Mouse (Mus musculus) activated CD4-positive, CD25-positive, alpha-beta regulatory T cell, adult 4 months (primary cell): Measurements from ENCODE around the gene Sufu. TPM values are rescaled to one million over a fixed set of nuclear protein-coding genes. Genes with fewer than 3 reads are reported as not detected.

ENCODE experiments used
- ATAC-seq: one replicate; pipeline ENCODE4 v1.8.0; 2017
- polyA plus RNA-seq, 2 experiments: library from polyadenylated mRNA; unstranded; fragments of 100-300 nt; shearing (Covaris generic); gene quantifications; one replicate each; pipeline ENCODE4 v1.2.1; 2017

The Sufu gene
- polyA plus RNA-seq, 2 experiments from 2014 or later = 9.4 to 12.2 TPM

DNA sequence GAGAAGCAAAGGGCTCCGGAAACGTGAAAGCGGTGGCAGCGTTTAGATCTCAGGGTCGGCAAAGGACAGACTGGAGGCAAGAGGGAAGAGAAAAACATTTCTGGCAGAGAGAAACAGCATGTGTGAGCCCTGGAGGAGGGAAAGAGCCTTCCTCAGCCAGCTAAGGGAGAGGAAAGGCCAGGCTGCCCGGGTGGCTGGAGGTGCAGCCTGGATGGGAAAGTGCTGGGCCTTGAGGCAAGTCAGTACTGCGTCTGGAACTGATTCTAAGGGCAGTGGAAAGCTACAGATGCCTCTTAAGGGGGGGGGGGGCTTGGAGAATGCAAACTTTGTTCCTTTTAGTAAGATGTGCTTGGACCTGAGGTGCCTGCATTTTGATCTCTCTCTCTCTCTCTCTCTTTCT is 37.0 kb downstream of the Sufu start:
- ATAC-seq = no peak

DNA sequence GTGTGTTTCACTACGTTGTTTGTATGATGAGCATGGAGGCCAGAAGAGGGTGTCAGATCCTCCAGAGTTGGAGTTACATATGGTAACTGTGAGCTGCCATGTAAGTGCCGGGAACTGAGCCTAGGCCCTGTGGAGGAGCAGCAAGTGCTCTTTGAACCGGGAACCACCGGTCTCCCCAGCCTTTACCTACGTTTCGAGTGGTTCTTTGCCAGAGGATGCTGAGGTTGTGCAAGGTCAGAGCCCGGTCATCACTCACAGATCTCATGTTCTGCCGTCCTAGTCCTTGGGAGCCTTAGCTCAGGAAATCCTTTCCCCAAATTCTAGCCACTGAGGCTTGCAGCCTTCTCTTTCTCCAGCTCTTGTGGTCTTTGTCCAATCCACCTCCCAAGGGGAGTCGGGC is 37.5 kb downstream of the Sufu start:
- no peak for ATAC-seq

- no peak for ATAC-seq
Measured at GRCm38 (mm10) chr19:46434591-46434990, 37.9 kb downstream of the Sufu start.

GRCm38 (mm10) chr19:46435492-46435891 is 38.8 kb downstream of the Sufu start:
- ATAC-seq = no peak

GRCm38 (mm10) chr19:46443509-46443908 is 46.8 kb downstream of the Sufu start:
- no peak for ATAC-seq

- no peak for ATAC-seq
Measured at GRCm38 (mm10) chr19:46444209-46444608, 47.5 kb downstream of the Sufu start.

- ATAC-seq = no peak
Measured at GRCm38 (mm10) chr19:46445641-46446040, 48.9 kb downstream of the Sufu start.

- ATAC-seq = no peak
Measured at GRCm38 (mm10) chr19:46446436-46447020, 49.8 kb downstream of the Sufu start.

DNA sequence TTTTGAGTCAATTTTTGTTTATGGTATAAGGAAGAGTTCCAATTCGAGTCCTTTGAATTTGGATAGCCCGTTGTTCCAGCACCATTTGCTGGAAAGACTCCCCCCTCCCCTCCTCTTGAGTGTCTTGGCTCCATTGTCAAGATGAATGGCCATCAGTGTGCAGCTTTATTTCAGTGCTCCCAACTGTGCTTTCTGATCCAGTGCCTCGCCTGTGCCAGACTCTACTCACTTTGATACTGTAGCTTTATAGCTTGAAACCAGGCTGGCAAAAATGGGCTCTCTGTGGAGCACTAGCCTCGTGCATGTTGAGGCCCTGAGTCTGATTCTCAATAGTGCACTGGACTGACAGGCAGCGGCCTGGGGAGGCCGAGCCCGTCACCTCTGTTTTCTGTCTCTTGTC is 50.4 kb downstream of the Sufu start:
- ATAC-seq = no peak

DNA sequence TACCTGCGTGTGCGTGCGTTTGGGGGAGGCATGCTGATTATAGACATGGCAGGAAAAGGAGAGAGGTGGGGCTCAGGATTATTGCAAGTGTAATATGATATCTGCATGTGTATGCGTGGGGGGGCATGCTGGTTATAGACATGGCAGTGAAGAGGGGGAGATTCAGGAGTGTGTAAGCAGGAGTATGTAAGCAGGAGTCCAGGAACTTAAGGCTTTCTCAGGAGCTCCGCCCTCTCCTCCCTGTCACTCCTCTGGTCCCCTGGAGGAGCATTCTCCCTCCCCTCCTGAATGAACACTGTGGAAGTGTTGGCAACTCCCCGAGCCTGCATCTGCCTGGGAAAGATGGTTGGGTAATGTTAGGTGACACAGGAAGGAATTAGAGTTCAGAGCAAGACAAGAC is 51.2 kb downstream of the Sufu start:
- no peak for ATAC-seq

DNA sequence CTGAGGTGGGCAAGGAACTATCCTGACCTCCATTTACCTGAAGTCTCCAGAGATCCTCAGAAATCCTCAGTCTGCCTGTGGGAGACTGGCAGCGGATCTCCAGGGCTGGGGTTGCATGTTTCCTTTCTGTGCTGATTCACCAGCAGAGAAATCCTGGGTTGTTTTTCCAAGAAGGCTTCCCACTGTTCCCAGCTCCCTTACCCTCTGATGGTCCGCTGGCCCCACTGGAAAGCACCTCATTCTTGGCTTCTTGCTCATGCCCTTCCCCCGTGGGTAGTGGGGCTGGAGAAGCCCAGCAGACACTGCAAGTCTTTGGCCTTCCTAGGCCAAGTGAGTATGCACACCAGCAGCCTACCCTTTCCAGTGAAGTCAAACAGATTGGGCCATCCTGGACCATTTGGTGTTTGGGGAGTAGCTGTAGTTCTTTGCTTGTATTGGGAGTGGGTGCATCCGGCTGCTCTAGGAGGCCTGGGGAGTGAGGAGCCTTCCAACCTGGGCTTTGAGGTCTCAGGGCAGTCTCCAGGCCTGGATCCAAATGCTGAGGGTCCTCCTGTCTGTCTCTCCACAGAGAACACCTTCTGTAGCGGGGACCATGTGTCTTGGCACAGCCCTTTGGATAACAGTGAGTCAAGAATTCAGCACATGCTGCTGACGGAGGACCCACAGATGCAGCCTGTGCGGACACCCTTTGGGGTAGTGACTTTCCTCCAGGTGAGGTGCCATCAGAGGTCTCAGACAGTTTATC is 52.7 kb downstream of the Sufu start:
- ATAC-seq = no peak

GRCm38 (mm10) chr19:46452052-46452827 is 55.5 kb downstream of the Sufu start:
- no peak for ATAC-seq

DNA sequence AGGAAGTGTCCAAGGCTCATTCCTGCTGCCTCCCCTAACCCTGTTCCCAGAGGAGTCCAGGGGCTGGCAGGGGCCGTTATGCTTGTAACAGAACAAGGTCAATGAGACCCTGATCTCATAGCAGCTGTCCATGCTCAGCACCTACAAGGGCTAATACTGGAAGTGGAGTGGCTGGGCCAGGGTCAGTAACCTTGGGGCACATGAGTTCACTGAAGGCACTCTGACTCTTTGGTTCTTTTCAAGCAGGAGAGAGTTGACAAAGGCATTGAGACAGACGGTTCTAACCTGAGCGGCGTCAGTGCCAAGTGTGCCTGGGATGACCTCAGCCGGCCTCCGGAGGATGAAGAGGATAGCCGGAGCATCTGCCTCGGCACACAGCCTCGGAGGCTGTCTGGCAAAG is 56.2 kb downstream of the Sufu start:
- ATAC-seq = no peak

- ATAC-seq = no peak
Measured at GRCm38 (mm10) chr19:46454126-46454880, 57.6 kb downstream of the Sufu start.

- no peak for ATAC-seq
Measured at GRCm38 (mm10) chr19:46455032-46455431, 58.3 kb downstream of the Sufu start.

DNA sequence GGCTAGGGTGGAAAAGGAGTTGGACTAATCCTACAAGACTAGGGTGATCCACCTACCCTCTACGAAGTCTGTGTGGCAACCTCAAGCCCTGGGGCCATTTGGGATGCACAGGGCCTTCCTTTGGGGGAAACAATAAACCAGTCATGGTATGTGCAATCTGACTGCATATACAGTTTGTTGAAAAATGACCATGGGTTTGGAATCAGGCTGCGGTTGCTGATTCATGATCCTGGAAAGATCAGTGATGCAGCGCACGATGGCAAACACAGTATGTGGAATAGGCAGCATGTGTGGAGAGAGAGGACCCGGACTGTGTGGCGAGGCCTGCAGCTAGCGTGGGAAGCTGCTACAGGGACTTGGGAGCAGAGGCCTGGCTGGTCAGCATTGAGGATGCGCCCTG is 58.9 kb downstream of the Sufu start:
- ATAC-seq = no peak

GRCm38 (mm10) chr19:46456018-46456735 is 59.5 kb downstream of the Sufu start:
- ATAC-seq = no peak

DNA sequence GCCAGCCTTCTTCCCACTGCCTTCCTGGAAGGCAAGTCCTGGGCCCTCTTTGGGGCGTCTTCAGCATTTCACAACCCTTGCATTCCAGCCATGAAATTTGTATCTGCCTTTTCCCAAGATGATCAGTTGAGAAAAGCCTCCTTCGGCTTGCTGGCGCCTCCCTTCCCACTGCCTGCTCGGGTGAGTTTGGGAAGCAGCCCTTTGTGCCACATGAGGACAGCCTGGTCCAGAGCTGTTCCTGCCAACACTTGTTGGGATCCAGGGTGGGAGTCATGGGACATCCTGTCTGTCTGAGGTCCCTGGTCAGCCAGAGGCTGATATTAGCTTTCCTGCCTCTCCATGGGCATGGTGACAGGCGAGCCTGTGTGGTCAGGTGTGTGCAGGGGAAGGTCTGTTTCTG is 61.1 kb downstream of the Sufu start:
- ATAC-seq = no peak

DNA sequence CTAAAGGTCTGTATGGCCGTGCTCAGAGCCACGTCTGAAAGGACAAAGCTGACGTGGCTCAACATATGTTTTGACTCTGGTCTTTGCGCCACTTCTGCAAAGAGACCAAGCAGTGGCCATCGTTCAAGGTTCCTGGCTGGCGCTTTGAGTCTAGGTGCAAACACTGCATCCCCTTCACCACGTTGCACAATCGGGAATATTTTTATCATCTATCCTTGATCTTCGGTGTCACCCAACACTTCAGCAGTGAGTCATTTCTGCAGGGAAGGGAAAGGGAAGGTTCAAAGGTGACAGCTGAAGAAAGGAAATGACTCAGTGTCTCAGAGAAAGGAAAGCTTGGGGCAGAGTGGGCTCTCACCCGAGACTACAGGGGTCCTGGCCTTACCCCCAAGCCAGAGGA is 62.6 kb downstream of the Sufu start:
- no peak for ATAC-seq

- no peak for ATAC-seq
Measured at GRCm38 (mm10) chr19:46459889-46460288, 63.2 kb downstream of the Sufu start.

DNA sequence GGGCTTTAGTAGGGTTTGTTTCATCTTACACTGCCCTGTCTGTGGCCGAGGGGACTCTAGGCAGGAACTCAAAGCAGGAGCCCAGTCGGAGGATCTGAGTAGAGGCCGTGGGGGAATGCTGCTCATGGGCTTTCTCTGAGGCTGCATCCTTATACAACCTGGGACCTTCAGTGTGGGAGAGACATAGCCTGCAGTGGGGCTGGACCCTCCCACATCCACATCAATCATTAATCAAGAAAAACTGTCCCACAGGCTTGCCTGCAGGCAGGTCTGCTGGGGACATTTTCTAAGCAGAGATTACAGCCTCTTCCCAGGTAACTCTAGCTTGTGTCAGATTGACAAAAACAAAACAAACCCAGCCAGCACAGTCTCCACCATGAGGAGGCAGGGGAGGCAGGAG is 65.9 kb downstream of the Sufu start:
- no peak for ATAC-seq

DNA sequence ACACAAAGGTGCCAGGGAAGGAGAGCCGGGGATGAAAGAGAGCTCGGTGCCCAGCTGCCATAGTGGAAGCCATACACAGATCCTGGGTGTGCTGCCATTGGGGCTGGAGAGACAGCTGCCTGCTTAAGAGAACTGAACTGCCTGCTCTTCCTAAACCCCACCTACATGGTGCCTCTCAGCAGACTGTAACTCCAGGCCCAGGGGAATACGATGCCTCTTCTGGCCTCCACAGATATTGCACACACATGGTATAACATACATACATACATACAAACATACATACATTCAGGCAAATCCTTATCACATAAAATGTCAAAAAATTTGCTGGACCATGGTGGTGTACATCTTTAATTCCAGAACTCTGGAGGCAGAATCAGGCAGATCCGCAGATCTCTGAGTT is 66.8 kb downstream of the Sufu start:
- no peak for ATAC-seq
